Mouse (Mus musculus): ENCODE measurements around the gene Creg1. TPM values are rescaled to one million over a fixed set of nuclear protein-coding genes. Genes with fewer than 3 reads are reported as not detected.

The Creg1 gene
- total and polyA plus RNA-seq, 2 experiments from 2014 or later, result 22.7 to 42.3 TPM

- 87% methylated on average over 11 of the region's 11 CpGs for WGBS
- no peak overlapping the region for H3K4me3 ChIP-seq (ENCODE audit: low read depth, low read length)
- H3K9ac ChIP-seq, result no peak overlapping the region
- no peaks in the 10 kb centered on the region for H3K9me3 ChIP-seq (ENCODE audit: low read length)
- H3K4me2 ChIP-seq (ENCODE audit: low read depth), result no peak overlapping the region
- no peak overlapping the region for H3K27ac ChIP-seq (ENCODE audit: low read depth, low read length)
- H3K4me1 ChIP-seq (ENCODE audit: insufficient read depth), result 0 out of 2 replicates have a peak, but pooled peaks cover 5% of the 10 kb centered on the region
- no peak for ATAC-seq
- H3K36me3 ChIP-seq (ENCODE audit: insufficient read depth), result no peaks in the 10 kb centered on the region
- H3K27me3 ChIP-seq (ENCODE audit: insufficient read depth, low read length), result no peaks in the 10 kb centered on the region
- no peak for TF ChIP-seq CTCF (IDR thresholded peaks at IDR 0.05; ENCODE audit: low read depth)
- DNase-seq, result no peak
These were observed 1.5 kb downstream of the Creg1 start for GRCm38 (mm10) chr1:165765041-165765440.

- DNase-seq (no peak), ATAC-seq (no peak)
- no peak for TF ChIP-seq CTCF (IDR thresholded peaks at IDR 0.05; ENCODE audit: low read depth)
- H3K4me2 ChIP-seq (ENCODE audit: low read depth), result no peak overlapping the region
- no peak overlapping the region for H3K27ac ChIP-seq (ENCODE audit: low read depth, low read length)
- H3K27me3 ChIP-seq (ENCODE audit: insufficient read depth, low read length), result no peaks in the 10 kb centered on the region
- H3K9ac ChIP-seq, result no peak overlapping the region
- 79% methylated on average over 17 of the region's 17 CpGs for WGBS
- 0 out of 2 replicates have a peak, but pooled peaks cover 2% of the 10 kb centered on the region for H3K36me3 ChIP-seq (ENCODE audit: insufficient read depth)
- H3K4me3 ChIP-seq (ENCODE audit: low read depth, low read length), result no peak overlapping the region
- no peaks in the 10 kb centered on the region for H3K9me3 ChIP-seq (ENCODE audit: low read length)
- H3K4me1 ChIP-seq (ENCODE audit: insufficient read depth), result 0 out of 2 replicates have a peak, but pooled peaks cover 5% of the 10 kb centered on the region
These were observed 2.2 kb downstream of the Creg1 start for GRCm38 (mm10) chr1:165765651-165766294.

- no peak overlapping the region for H3K9ac ChIP-seq
- no peak overlapping the region for H3K4me3 ChIP-seq (ENCODE audit: low read depth, low read length)
- no peak overlapping the region for H3K27ac ChIP-seq (ENCODE audit: low read depth, low read length)
- H3K36me3 ChIP-seq (ENCODE audit: insufficient read depth), result 0 out of 2 replicates have a peak, but pooled peaks cover 3% of the 10 kb centered on the region
- DNase-seq, result no peak
- H3K9me3 ChIP-seq (ENCODE audit: low read length), result no peaks in the 10 kb centered on the region
- H3K4me1 ChIP-seq (ENCODE audit: insufficient read depth), result 0 out of 2 replicates have a peak, but pooled peaks cover 5% of the 10 kb centered on the region
- H3K4me2 ChIP-seq (ENCODE audit: low read depth), result no peak overlapping the region
- WGBS, result 93% methylated on average over 7 of the region's 7 CpGs
- ATAC-seq, result no peak
- TF ChIP-seq CTCF (IDR thresholded peaks at IDR 0.05; ENCODE audit: low read depth), result no peak
- no peaks in the 10 kb centered on the region for H3K27me3 ChIP-seq (ENCODE audit: insufficient read depth, low read length)
These were observed 2.8 kb downstream of the Creg1 start for GRCm38 (mm10) chr1:165766295-165766890.

- Histone ChIP-seq H3K4me1 (ENCODE audit: insufficient read depth) (no peaks in the 10 kb centered on the region), H3K9me3 (ENCODE audit: low read length) (no peaks in the 10 kb centered on the region), H3K9ac (no peak overlapping the region), H3K4me2 (ENCODE audit: low read depth) (no peak overlapping the region), H3K36me3 (ENCODE audit: insufficient read depth) (0 out of 2 replicates have a peak, but pooled peaks cover 3% of the 10 kb centered on the region), H3K27ac (ENCODE audit: low read depth, low read length) (no peak overlapping the region), H3K4me3 (ENCODE audit: low read depth, low read length) (no peak overlapping the region), H3K27me3 (ENCODE audit: insufficient read depth, low read length) (no peaks in the 10 kb centered on the region)
- 83% methylated on average over 9 of the region's 9 CpGs for WGBS
- ATAC-seq (no peak), DNase-seq (no peak)
- TF ChIP-seq CTCF (IDR thresholded peaks at IDR 0.05; ENCODE audit: low read depth), result no peak
These were observed 5.5 kb downstream of the Creg1 start for GRCm38 (mm10) chr1:165768894-165769512.

- no peaks in the 10 kb centered on the region for H3K27me3 ChIP-seq (ENCODE audit: insufficient read depth, low read length)
- ATAC-seq (no peak), DNase-seq (no peak)
- no peak overlapping the region for H3K27ac ChIP-seq (ENCODE audit: low read depth, low read length)
- no peak overlapping the region for H3K9ac ChIP-seq
- H3K36me3 ChIP-seq (ENCODE audit: insufficient read depth), result 0 out of 2 replicates have a peak, but pooled peaks cover 3% of the 10 kb centered on the region
- 84% methylated on average over 10 of the region's 10 CpGs for WGBS
- no peak for TF ChIP-seq CTCF (IDR thresholded peaks at IDR 0.05; ENCODE audit: low read depth)
- no peak overlapping the region for H3K4me3 ChIP-seq (ENCODE audit: low read depth, low read length)
- H3K4me2 ChIP-seq (ENCODE audit: low read depth), result no peak overlapping the region
- no peaks in the 10 kb centered on the region for H3K4me1 ChIP-seq (ENCODE audit: insufficient read depth)
- H3K9me3 ChIP-seq (ENCODE audit: low read length), result no peaks in the 10 kb centered on the region
These were observed 6.7 kb downstream of the Creg1 start for GRCm38 (mm10) chr1:165770181-165770759.

- Histone ChIP-seq H3K27ac (ENCODE audit: low read depth, low read length) (no peak overlapping the region), H3K27me3 (ENCODE audit: insufficient read depth, low read length) (no peaks in the 10 kb centered on the region), H3K9me3 (ENCODE audit: low read length) (no peaks in the 10 kb centered on the region), H3K4me3 (ENCODE audit: low read depth, low read length) (no peak overlapping the region), H3K9ac (no peak overlapping the region), H3K4me2 (ENCODE audit: low read depth) (peak overlapping the region; percentile 39), H3K4me1 (ENCODE audit: insufficient read depth) (no peaks in the 10 kb centered on the region), H3K36me3 (ENCODE audit: insufficient read depth) (0 out of 2 replicates have a peak, but pooled peaks cover 3% of the 10 kb centered on the region)
- peak; percentile 93 for TF ChIP-seq CTCF (IDR thresholded peaks at IDR 0.05; ENCODE audit: low read depth)
- DNase-seq (peak; percentile 78), ATAC-seq (peak; percentile 67)
- under 1% methylated on average over 12 of the region's 12 CpGs for WGBS
These were observed 7.9 kb downstream of the Creg1 start for GRCm38 (mm10) chr1:165771491-165771897.
